Mouse (Mus musculus): Measurements from ENCODE around the gene Capza1. TPM values are rescaled to one million over a fixed set of nuclear protein-coding genes. Genes with fewer than 3 reads are reported as not detected.
A peak's percentile ranks its signal among the peaks of the same experiment; 100 is the strongest.

Capza1 gene
- 98.9 and 99.4 TPM in 2 replicates for polyA plus RNA-seq (2015; fragmentation: Nextera tagmentation; extraction: Ambion mirVana)

DNA sequence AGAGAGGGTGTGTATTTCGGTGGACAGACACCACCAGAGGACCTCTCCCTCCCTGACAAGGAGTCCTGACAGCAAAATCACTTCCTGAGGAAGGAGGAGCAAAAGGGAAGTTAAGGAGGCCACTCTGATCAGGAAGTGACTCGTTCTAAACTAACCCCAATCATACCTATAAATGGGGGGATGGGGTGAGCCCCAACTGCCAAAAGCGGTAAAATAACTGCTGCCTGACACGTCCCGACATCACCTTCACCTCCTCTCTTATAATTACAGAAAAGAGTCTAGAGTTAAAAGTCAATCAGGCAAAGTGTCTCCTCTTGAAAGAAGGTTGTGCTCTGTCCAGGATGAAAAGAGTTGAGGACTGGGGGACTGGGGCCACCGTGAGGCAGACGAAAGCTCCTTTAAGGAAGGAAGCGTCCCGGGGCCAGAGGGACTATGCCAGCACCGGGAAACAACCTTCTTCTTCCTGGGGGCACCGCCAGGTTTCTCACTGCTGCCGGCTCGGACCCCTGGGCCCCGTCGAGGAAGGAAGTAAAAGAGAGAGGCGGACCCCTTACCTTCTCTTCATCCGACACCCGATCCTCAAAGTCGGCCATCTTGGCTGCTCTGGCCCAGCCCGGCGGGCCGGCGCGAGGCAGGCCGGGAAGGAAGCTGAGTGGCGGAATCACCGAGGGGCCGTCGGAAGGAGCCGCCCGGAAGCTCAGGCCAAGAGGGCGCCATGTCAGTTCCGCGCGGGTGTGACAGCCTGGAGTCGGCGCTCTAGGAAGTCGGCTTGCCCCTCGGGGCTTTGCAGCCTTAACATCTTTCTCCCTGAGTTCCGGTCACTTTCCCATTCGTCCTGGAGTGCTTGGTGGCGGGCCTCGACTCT is at the start of gene Capza1, which contains the start of gene St7l:
Capza1 (minus strand) TSS at position 720 of the 865 bp plus-strand sequence.
St7l (plus strand) TSS at position 220 of the 865 bp plus-strand sequence.
- H3K36me3 ChIP-seq (ENCODE audit: control insufficient read depth, insufficient read depth, low read length) = no peaks in the 10 kb centered on the region; the same call in 1 of the 2 replicates
- WGBS = under 1% methylated on average over 43 of the region's 43 CpGs
- no peaks in the 10 kb centered on the region for H3K4me1 ChIP-seq (replicated peaks; ENCODE audit: control insufficient read depth, insufficient read depth)
- peak within 1 kb of the TSS; percentile 97 for H3K27ac ChIP-seq (replicated peaks)
- peak within 1 kb of the TSS; percentile 98 for H3K9ac ChIP-seq (ENCODE audit: low read length)
- H3K4me3 ChIP-seq (ENCODE audit: low read depth, low read length) = peak within 1 kb of the TSS; percentile 94
- TF ChIP-seq CTCF (IDR thresholded peaks at IDR 0.05; ENCODE audit: low read depth) (peak; percentile 36), EP300 (optimal IDR thresholded peaks at IDR 0.05) (no peak)
- peak; percentile 93 for DNase-seq (ENCODE audit: low spot score)
- peak; percentile 97 for ATAC-seq (ENCODE audit: low FRiP score, low TSS enrichment)
- H3K4me2 ChIP-seq (replicated peaks; ENCODE audit: low read depth) = peak within 1 kb of the TSS; percentile 75
- no peaks in the 10 kb centered on the region for H3K9me3 ChIP-seq (ENCODE audit: control insufficient read depth, low read length)
- H3K27me3 ChIP-seq (ENCODE audit: control insufficient read depth, insufficient read depth, low read length) = no peaks in the 10 kb centered on the region

GRCm38 (mm10) chr3:104909195-104909594 is 44.9 kb upstream of the Capza1 start:
- H3K9ac ChIP-seq (ENCODE audit: low read length) = no peak overlapping the region
- H3K4me3 ChIP-seq (ENCODE audit: low read depth, low read length) = no peak overlapping the region
- no peaks in the 10 kb centered on the region for H3K9me3 ChIP-seq (ENCODE audit: control insufficient read depth, low read length)
- DNase-seq (ENCODE audit: low spot score) = no peak
- no peak overlapping the region for H3K27ac ChIP-seq (replicated peaks)
- no peak overlapping the region for H3K4me2 ChIP-seq (replicated peaks; ENCODE audit: low read depth)
- no peak for TF ChIP-seq EP300 (optimal IDR thresholded peaks at IDR 0.05)
- TF ChIP-seq CTCF (IDR thresholded peaks at IDR 0.05; ENCODE audit: low read depth) = no peak
- no peaks in the 10 kb centered on the region for H3K27me3 ChIP-seq (ENCODE audit: control insufficient read depth, insufficient read depth, low read length)
- H3K4me1 ChIP-seq (replicated peaks; ENCODE audit: control insufficient read depth, insufficient read depth) = no peaks in the 10 kb centered on the region
- 92% methylated on average over 6 of the region's 6 CpGs for WGBS
- H3K36me3 ChIP-seq (ENCODE audit: control insufficient read depth, insufficient read depth, low read length) = peaks cover 2% of the 10 kb centered on the region
- no peak for ATAC-seq (ENCODE audit: low FRiP score, low TSS enrichment)

- Histone ChIP-seq H3K4me2 (replicated peaks; ENCODE audit: low read depth) (no peak overlapping the region), H3K4me1 (replicated peaks; ENCODE audit: control insufficient read depth, insufficient read depth) (no peaks in the 10 kb centered on the region), H3K27me3 (ENCODE audit: control insufficient read depth, insufficient read depth, low read length) (no peaks in the 10 kb centered on the region), H3K27ac (replicated peaks) (no peak overlapping the region), H3K9ac (ENCODE audit: low read length) (no peak overlapping the region), H3K36me3 (ENCODE audit: control insufficient read depth, insufficient read depth, low read length) (peaks cover 2% of the 10 kb centered on the region), H3K9me3 (ENCODE audit: control insufficient read depth, low read length) (no peaks in the 10 kb centered on the region), H3K4me3 (ENCODE audit: low read depth, low read length) (no peak overlapping the region)
- ATAC-seq (ENCODE audit: low FRiP score, low TSS enrichment) (no peak), DNase-seq (ENCODE audit: low spot score) (no peak)
- WGBS = 90% methylated on average over 3 of the region's 3 CpGs
- TF ChIP-seq CTCF (IDR thresholded peaks at IDR 0.05; ENCODE audit: low read depth) (no peak), EP300 (optimal IDR thresholded peaks at IDR 0.05) (no peak)
Measured at GRCm38 (mm10) chr3:104906007-104906406, 41.7 kb upstream of the Capza1 start.

GRCm38 (mm10) chr3:104905389-104905788 is 41.1 kb upstream of the Capza1 start:
- no peak for TF ChIP-seq EP300 (optimal IDR thresholded peaks at IDR 0.05)
- TF ChIP-seq CTCF (IDR thresholded peaks at IDR 0.05; ENCODE audit: low read depth) = no peak
- Histone ChIP-seq H3K4me2 (replicated peaks; ENCODE audit: low read depth) (no peak overlapping the region), H3K4me1 (replicated peaks; ENCODE audit: control insufficient read depth, insufficient read depth) (no peaks in the 10 kb centered on the region), H3K4me3 (ENCODE audit: low read depth, low read length) (no peak overlapping the region), H3K27ac (replicated peaks) (no peak overlapping the region), H3K9me3 (ENCODE audit: control insufficient read depth, low read length) (no peaks in the 10 kb centered on the region), H3K27me3 (ENCODE audit: control insufficient read depth, insufficient read depth, low read length) (no peaks in the 10 kb centered on the region), H3K9ac (ENCODE audit: low read length) (no peak overlapping the region), H3K36me3 (ENCODE audit: control insufficient read depth, insufficient read depth, low read length) (peaks cover 2% of the 10 kb centered on the region)
- 90% methylated on average over 4 of the region's 4 CpGs for WGBS
- ATAC-seq (ENCODE audit: low FRiP score, low TSS enrichment) (no peak), DNase-seq (ENCODE audit: low spot score) (no peak)

DNA sequence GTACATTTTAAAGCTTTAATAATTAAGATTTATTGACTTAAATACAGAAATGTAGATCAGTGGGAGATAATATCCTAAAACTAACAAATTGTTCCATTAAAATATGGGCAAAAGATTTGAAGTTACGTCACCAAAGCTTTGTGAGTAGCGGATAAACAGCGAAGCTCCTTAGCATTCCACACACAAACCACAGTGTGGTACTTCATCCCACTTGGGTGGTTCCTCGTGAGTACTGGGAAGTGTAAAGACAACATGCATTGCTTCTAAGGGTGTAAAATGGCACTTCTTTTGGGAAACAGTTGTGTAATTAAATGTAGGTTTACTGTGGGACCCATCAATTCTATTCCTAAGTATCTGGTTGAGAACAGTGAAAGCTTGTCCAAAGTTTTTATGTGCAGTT is 36.8 kb upstream of the Capza1 start:
- 91% methylated on average over 4 of the region's 4 CpGs for WGBS
- Histone ChIP-seq H3K4me3 (ENCODE audit: low read depth, low read length) (no peak overlapping the region), H3K4me2 (replicated peaks; ENCODE audit: low read depth) (no peak overlapping the region), H3K9me3 (ENCODE audit: control insufficient read depth, low read length) (no peaks in the 10 kb centered on the region), H3K27ac (replicated peaks) (no peak overlapping the region), H3K27me3 (ENCODE audit: control insufficient read depth, insufficient read depth, low read length) (no peaks in the 10 kb centered on the region), H3K4me1 (replicated peaks; ENCODE audit: control insufficient read depth, insufficient read depth) (no peaks in the 10 kb centered on the region), H3K9ac (ENCODE audit: low read length) (no peak overlapping the region), H3K36me3 (ENCODE audit: control insufficient read depth, insufficient read depth, low read length) (peaks cover 7% of the 10 kb centered on the region)
- ATAC-seq (ENCODE audit: low FRiP score, low TSS enrichment) = no peak
- DNase-seq (ENCODE audit: low spot score) = no peak
- TF ChIP-seq CTCF (IDR thresholded peaks at IDR 0.05; ENCODE audit: low read depth) (no peak), EP300 (optimal IDR thresholded peaks at IDR 0.05) (no peak)

GRCm38 (mm10) chr3:104896141-104896540 is 31.8 kb upstream of the Capza1 start:
- no peaks in the 10 kb centered on the region for H3K27me3 ChIP-seq (ENCODE audit: control insufficient read depth, insufficient read depth, low read length)
- peaks cover 4% of the 10 kb centered on the region; the same call in 1 of the 2 replicates for H3K36me3 ChIP-seq (ENCODE audit: control insufficient read depth, insufficient read depth, low read length)
- H3K4me2 ChIP-seq (replicated peaks; ENCODE audit: low read depth) = no peak overlapping the region
- 79% methylated on average over 3 of the region's 3 CpGs for WGBS
- H3K4me1 ChIP-seq (replicated peaks; ENCODE audit: control insufficient read depth, insufficient read depth) = no peaks in the 10 kb centered on the region
- ATAC-seq (ENCODE audit: low FRiP score, low TSS enrichment) (no peak), DNase-seq (ENCODE audit: low spot score) (no peak)
- H3K9me3 ChIP-seq (ENCODE audit: control insufficient read depth, low read length) = no peaks in the 10 kb centered on the region
- no peak overlapping the region for H3K27ac ChIP-seq (replicated peaks)
- no peak for TF ChIP-seq CTCF (IDR thresholded peaks at IDR 0.05; ENCODE audit: low read depth)
- TF ChIP-seq EP300 (optimal IDR thresholded peaks at IDR 0.05) = no peak
- no peak overlapping the region for H3K4me3 ChIP-seq (ENCODE audit: low read depth, low read length)
- no peak overlapping the region for H3K9ac ChIP-seq (ENCODE audit: low read length)
